Mouse (Mus musculus): ENCODE results near the gene Mta1.
A peak's percentile ranks its signal among the peaks of the same experiment; 100 is the strongest.

Mta1 gene

DNA sequence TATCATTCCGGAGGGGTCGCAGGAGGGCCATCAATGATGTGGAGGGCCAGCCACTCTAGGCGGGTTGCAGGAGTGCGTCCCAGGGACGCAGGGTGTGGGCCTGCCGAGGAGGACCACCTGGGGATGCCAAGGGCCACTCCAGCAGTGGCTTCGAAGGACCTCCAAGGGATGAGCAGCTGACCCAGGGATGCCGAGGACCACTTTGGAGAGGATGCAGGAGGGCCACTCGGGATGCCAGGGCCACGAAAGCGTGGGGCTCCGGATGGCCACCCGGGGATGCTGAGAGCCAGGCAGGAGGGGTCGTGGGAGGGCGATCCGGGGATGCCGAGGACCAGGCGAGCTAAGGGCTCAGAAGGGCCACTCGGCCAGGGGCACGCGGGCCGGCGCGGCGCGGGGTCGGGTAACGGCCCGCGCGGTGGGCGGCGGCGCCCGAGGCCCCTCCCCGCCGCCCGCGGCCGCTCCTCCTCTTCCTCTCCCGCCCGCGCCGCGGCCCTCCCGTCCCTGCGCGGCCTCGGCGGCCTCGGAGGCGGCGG lies at the start of gene Mta1:
TSS of gene Mta1 (plus strand) at position 530 of the 533 bp plus-strand sequence.
- peak; percentile 97 for DNase-seq

DNA sequence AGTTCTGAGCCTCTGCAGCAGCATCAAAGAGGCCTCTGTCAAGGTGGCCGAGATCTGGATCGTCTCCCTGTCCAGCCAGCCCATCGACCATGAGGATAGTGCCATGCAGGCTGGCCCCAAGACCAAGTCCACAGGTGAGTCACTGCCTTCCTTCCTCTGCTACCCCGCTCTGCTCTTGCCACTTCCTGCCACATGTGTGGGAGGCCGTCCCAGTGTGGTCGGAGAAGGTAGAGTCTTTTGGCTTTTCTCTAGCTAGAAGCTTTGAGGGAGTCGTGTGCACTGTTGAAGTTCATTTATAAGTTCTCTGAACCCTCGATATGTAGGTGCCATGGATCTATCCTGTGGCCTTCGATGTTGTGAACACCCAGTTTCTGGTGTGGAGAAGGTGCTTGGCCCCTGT lies 48.2 kb upstream of the Mta1 start:
- DNase-seq: no peak

- no peak for DNase-seq
These were observed 47.4 kb upstream of the Mta1 start for GRCm38 (mm10) chr12:113050671-113051070.

GRCm38 (mm10) chr12:113051628-113052403 lies 46.3 kb upstream of the Mta1 start:
- no peak for DNase-seq

DNA sequence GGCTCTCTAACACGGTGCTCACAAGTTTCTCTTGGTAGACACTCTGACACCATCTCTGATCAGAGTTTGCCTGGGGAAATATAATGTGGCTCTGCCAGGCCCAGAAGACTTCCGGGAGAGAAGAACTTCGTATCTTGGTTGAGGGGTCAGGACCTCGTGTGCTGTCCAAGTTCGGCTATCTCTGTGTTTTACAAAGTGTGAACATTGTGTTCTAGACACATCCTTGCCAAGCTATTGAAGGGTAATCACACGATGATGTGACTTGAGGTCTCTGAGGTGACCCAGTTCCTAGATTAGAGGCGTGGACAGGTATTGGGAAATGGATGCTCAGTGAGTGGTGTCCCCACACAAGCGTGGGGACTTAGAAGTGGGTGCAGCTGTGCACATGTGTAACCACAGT lies 42.0 kb upstream of the Mta1 start:
- DNase-seq: no peak

GRCm38 (mm10) chr12:113060178-113060577 lies 37.9 kb upstream of the Mta1 start:
- peak; percentile 84 for DNase-seq

- no peak for DNase-seq
These were observed 36.5 kb upstream of the Mta1 start for GRCm38 (mm10) chr12:113061606-113062005.

GRCm38 (mm10) chr12:113062201-113062600 lies 35.9 kb upstream of the Mta1 start:
- DNase-seq: no peak

- DNase-seq: peak; percentile 91
These were observed 34.4 kb upstream of the Mta1 start for GRCm38 (mm10) chr12:113063700-113064099.

GRCm38 (mm10) chr12:113068002-113068401 lies 30.1 kb upstream of the Mta1 start:
- DNase-seq: no peak

GRCm38 (mm10) chr12:113069389-113069788 lies 28.7 kb upstream of the Mta1 start:
- DNase-seq: peak; percentile 91

DNA sequence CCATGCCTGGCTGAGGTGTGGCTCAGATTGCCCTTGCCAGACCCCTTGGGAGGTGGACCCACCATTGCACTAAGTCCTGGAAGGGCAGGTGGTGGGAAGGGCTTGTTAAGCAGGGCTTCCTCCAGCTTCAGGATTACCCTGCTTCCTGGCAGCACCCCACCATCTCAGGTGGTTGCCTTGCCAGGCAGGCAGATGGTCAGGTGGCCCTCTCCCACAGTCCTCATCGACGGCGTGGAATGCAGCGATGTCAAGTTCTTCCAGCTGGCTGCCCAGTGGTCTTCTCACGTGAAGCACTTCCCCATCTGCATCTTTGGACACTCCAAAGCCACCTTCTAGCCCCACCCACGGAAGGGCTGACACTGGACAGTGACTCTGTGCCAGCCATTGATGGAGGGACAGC lies 26.8 kb upstream of the Mta1 start:
- DNase-seq: peak; percentile 90

- DNase-seq: no peak
These were observed 26.3 kb upstream of the Mta1 start for GRCm38 (mm10) chr12:113071827-113072226.

- peak; percentile 89 for DNase-seq
These were observed 24.4 kb upstream of the Mta1 start for GRCm38 (mm10) chr12:113073420-113074328.

- peak; percentile 99 for DNase-seq
These were observed 23.6 kb upstream of the Mta1 start, which contains the start of gene Tex22 for GRCm38 (mm10) chr12:113074329-113075062. Tex22 (plus strand) TSS chr12:113074502.

DNA sequence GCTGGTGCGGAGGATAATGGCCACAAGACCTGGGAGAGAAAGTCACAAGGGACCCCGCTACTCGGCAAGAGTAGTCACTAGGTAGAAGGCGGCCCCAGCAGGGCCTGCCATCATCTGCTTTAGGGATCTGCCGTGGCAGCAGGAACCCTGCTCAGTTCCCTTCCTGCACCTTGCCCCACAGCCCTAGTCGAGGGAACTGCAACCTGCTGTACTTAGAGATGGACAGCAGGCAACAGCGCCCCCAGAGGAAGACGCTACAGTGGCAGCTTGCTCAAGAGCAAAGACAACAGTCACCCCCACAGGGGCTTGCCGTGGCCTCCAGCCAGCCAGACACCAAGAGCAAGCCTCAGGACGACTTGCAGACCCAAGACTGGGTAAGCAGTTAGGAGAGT lies 23.0 kb upstream of the Mta1 start:
- peak; percentile 98 for DNase-seq

DNA sequence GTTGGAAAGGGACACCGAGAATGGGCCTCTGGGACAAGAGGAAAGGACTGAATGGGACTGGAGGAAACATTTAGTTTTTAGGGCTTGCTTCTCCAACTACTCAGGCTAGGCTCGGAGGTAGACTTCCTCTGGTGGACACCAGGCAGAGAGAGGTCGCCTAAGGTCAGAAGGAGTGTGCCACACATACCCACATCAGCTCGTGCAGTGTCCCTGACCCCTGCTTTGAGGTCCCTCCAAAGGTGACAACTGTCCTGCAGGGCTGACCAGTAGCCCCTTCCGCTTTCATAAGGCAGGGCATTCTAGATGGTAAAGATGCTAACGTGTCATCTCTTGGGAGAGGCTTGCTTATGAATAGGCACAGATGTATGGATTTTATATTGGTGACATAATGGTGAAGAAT lies 22.6 kb upstream of the Mta1 start:
- peak; percentile 92 for DNase-seq

DNA sequence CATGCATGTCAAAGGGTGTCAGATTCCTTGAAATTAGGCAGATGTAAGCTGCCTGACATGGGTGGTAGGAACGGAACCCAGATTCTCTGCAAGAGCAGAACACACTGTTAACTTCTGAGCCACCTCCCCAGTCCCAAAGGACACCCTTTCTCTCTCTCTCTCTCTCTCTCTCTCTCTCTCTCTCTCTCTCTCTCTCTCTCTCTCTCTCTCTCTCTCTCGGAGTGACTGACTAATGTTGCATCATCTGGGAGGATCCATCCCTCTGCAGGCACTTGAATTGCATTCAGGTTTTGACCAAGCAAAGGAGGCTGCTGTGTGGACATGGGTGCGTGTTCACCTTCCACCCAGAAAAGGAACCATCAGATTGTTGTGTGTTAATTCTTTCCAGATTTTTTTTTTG lies 10.8 kb upstream of the Mta1 start:
- no peak for DNase-seq

DNA sequence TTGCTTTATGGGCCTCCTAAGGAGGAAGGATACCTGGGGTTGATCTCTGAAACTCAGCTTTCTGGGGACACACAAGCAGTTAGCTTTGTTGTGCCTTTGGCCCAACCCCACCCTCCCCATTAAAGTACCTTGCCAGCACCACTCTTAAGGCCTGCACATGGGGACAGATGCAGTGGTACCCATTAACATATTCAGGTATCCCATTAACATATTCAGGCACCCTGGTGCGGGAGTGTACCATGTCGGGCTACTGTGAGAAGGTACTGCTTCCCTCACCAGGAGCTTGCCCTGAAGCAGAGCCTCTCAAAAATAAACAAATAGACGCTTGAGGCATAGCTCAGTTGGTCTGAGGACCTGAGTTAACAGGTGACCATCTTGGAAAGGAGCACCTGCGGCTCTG lies 10.1 kb upstream of the Mta1 start:
- DNase-seq: no peak

DNA sequence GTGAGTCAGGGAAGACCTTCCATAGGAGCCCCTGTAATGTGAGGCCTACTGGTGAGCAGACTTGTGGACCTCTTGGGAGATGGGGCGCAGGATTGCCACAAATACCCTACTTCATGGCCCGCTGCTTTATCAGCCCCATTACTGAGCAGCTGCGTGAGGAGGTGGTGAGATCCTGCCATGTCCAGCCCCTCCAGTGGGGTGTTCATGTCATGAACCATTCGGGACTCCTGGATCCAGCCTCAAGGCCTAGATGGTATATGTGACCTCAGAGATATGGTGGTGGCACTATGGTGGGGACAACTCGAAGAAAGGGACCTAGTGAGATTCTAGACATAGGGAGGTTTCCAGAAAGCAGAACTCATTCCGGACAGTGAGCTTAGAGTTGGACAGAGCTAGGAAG lies 9.0 kb upstream of the Mta1 start:
- DNase-seq: peak; percentile 85

- DNase-seq: no peak
These were observed 8.0 kb upstream of the Mta1 start for GRCm38 (mm10) chr12:113090053-113090452.

- peak; percentile 92 for DNase-seq
These were observed 1.0 kb upstream of the Mta1 start for GRCm38 (mm10) chr12:113097040-113097439.

Measured in heart, adult 11 months (tissue).